Mouse (Mus musculus) forebrain, postnatal 0 days (tissue): ENCODE measurements around the gene Tmprss4. TPM values are rescaled to one million over a fixed set of nuclear protein-coding genes. Genes with fewer than 3 reads are reported as not detected.

Source experiments
- ATAC-seq: fragments of 200-750 bp; cut with Nextera tagmentation; 2 replicates; pipeline ENCODE4 v1.8.0; 2017; ENCODE audit warnings: mild to moderate bottlenecking, moderate library complexity
- DNase-seq: peaks from one replicate; pipeline ENCODE4 v3.0.0-alpha.2; 2015
- H3K27ac ChIP-seq: fragments of 300-500 bp; sonication (generic); 2 replicates; pipeline ENCODE4 v1.5.1; 2014; ENCODE audit warnings: low read depth, mild to moderate bottlenecking, antibody characterized with exemption, low read length, moderate library complexity, mixed read lengths
- H3K27me3 ChIP-seq: fragments of 300-500 bp; sonication (generic); 2 replicates; pipeline ENCODE4 v1.6.1; 2014; ENCODE audit warnings: mild to moderate bottlenecking, low read length, mixed read lengths; ENCODE audit not compliant: insufficient read depth
- H3K36me3 ChIP-seq: fragments of 300-500 bp; sonication (generic); 2 replicates; pipeline ENCODE4 v1.6.1; 2014; ENCODE audit warnings: mild to moderate bottlenecking, moderate library complexity; ENCODE audit not compliant: insufficient read depth
- H3K4me1 ChIP-seq: fragments of 300-500 bp; sonication (generic); 2 replicates; pipeline ENCODE4 v1.6.1; 2014; ENCODE audit warnings: antibody characterized with exemption; ENCODE audit not compliant: insufficient read depth
- H3K4me2 ChIP-seq: fragments of 300-500 bp; sonication (generic); 2 replicates; pipeline ENCODE4 v1.6.1; 2014; ENCODE audit warnings: low read depth, mild to moderate bottlenecking, moderate library complexity
- H3K4me3 ChIP-seq: fragments of 300-500 bp; sonication (generic); 2 replicates; pipeline ENCODE4 v1.5.1; 2014; ENCODE audit warnings: low read depth, low read length, mixed read lengths
- H3K9ac ChIP-seq: fragments of 300-500 bp; sonication (generic); 2 replicates; pipeline ENCODE4 v1.6.1; 2014; ENCODE audit warnings: mild to moderate bottlenecking
- H3K9me3 ChIP-seq: fragments of 300-500 bp; sonication (generic); 2 replicates; pipeline ENCODE4 v1.6.1; 2016; ENCODE audit warnings: low read length
- CTCF ChIP-seq: sonication (generic); IDR thresholded peaks from 2 replicates; pipeline ENCODE4 v1.5.1; 2016; ENCODE audit warnings: antibody characterized with exemption, control low read depth, low read depth
- whole genome bisulfite sequencing: fragments of 180-500 bp; shearing (Covaris S2); extraction: QIAGEN DNeasy Blood & Tissue Kit; methylation state at CpG from one replicate; pipeline ENCODE4 v1.1.7; 2014; 5-methylcytosine and 5-hydroxymethylcytosine counted together
- polyA plus RNA-seq: library from polyadenylated mRNA; unstranded; fragments of >200 nt; fragmentation: Nextera tagmentation; extraction: Ambion mirVana; gene quantifications from 2 replicates; pipeline ENCODE4 v1.2.1, GENCODE M21; 2015
- total RNA-seq: library from RNA; depleted of rRNA; stranded (reverse); fragments of >200 nt; gene quantifications from 2 replicates; pipeline ENCODE4 v1.2.3, GENCODE M21; 2014

The Tmprss4 gene
- total and polyA plus RNA-seq, 2 experiments from 2014 or later = not detected

DNA sequence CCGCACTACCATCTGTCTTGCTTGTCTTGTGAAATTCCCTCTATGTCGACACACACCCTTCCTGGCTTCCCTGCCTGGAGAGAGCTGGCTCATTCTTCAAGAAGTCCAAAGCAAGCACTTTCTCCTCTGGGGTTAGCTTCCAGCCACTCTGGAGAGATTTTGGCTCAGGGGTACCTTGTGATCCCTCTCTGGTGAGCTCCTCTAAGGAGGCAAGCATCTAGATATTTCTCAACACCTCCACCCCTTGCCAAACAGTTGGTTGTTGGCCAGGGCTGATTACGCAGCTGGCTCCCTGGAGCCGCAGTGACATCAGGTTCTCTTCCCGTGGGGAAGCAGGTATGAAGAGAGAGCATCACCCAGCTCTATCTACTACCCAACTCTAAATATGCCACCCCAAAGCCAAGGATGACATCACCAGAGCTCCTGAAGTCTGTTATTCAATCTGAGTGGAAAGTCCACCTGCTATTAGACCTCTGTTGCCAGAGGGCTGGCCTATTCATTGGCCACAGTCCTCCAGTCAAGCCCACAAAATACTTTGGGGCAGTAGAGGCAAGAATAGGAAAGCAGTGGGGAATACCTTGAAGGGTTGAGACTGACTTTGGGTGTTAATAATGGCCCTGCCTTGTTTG is 2.5 kb downstream of the Tmprss4 start:
- no peak overlapping the region for H3K27ac ChIP-seq
- H3K9ac ChIP-seq = no peak overlapping the region
- no peaks in the 10 kb centered on the region for H3K36me3 ChIP-seq
- H3K4me1 ChIP-seq = no peaks in the 10 kb centered on the region
- no peak for TF ChIP-seq CTCF
- ATAC-seq = no peak
- WGBS = 87% methylated on average over 5 of the region's 5 CpGs
- no peaks in the 10 kb centered on the region for H3K27me3 ChIP-seq
- DNase-seq = no peak
- H3K9me3 ChIP-seq = no peaks in the 10 kb centered on the region
- no peak overlapping the region for H3K4me2 ChIP-seq
- H3K4me3 ChIP-seq = no peak overlapping the region

- no peak overlapping the region for H3K4me3 ChIP-seq
- no peak for TF ChIP-seq CTCF
- no peaks in the 10 kb centered on the region for H3K36me3 ChIP-seq
- H3K9ac ChIP-seq = no peak overlapping the region
- WGBS = 87% methylated on average over 5 of the region's 5 CpGs
- H3K9me3 ChIP-seq = no peaks in the 10 kb centered on the region
- no peak overlapping the region for H3K4me2 ChIP-seq
- ATAC-seq = no peak
- H3K4me1 ChIP-seq = no peaks in the 10 kb centered on the region
- H3K27me3 ChIP-seq = no peaks in the 10 kb centered on the region
- no peak for DNase-seq
- no peak overlapping the region for H3K27ac ChIP-seq
Measured at GRCm38 (mm10) chr9:45197549-45197948, 6.3 kb downstream of the Tmprss4 start.

- ATAC-seq (no peak), DNase-seq (no peak)
- Histone ChIP-seq H3K4me1 (no peaks in the 10 kb centered on the region), H3K4me3 (no peak overlapping the region), H3K27ac (no peak overlapping the region), H3K27me3 (no peaks in the 10 kb centered on the region), H3K9ac (no peak overlapping the region), H3K9me3 (no peaks in the 10 kb centered on the region), H3K4me2 (no peak overlapping the region), H3K36me3 (no peaks in the 10 kb centered on the region)
- 69% methylated on average over 8 of the region's 8 CpGs for WGBS
- TF ChIP-seq CTCF = no peak
Measured at GRCm38 (mm10) chr9:45196125-45196830, 7.6 kb downstream of the Tmprss4 start.

DNA sequence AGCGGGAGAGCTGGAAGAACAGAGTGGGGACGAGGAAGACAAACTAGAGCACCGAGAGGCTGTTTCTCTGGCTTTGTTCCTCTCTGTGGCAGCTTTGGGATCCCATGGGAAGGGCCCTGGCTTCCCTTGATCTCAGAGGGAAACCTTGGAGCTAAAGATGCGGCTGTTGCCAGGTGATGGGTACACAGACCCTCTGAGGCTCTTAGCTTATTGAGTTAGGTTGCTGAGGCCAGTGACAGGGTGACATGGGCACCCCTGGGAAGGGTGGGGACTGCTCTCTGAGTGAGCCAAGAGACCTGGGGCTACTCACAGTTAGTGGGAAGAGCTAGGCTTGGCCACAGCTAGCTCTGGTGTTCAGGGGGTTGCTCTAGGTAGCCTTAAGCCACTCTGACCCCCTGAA is 8.4 kb downstream of the Tmprss4 start:
- no peak for TF ChIP-seq CTCF

GRCm38 (mm10) chr9:45189661-45190174 is 14.2 kb downstream of the Tmprss4 start:
- no peak overlapping the region for H3K9ac ChIP-seq
- H3K4me1 ChIP-seq = no peaks in the 10 kb centered on the region
- no peaks in the 10 kb centered on the region for H3K36me3 ChIP-seq
- DNase-seq = no peak
- no peak for TF ChIP-seq CTCF
- 87% methylated on average over 4 of the region's 4 CpGs for WGBS
- H3K4me2 ChIP-seq = no peak overlapping the region
- no peak for ATAC-seq
- H3K4me3 ChIP-seq = no peak overlapping the region
- no peak overlapping the region for H3K27ac ChIP-seq
- H3K9me3 ChIP-seq = no peaks in the 10 kb centered on the region
- H3K27me3 ChIP-seq = no peaks in the 10 kb centered on the region

More for the DNA sequence above, 8.4 kb downstream of the Tmprss4 start:
- H3K4me3 ChIP-seq = no peak overlapping the region
- H3K9ac ChIP-seq = no peak overlapping the region
- no peaks in the 10 kb centered on the region for H3K9me3 ChIP-seq
- 70% methylated on average over 4 of the region's 4 CpGs for WGBS
- no peaks in the 10 kb centered on the region for H3K27me3 ChIP-seq
- no peak for DNase-seq
- H3K27ac ChIP-seq = no peak overlapping the region
- H3K4me2 ChIP-seq = no peak overlapping the region
- H3K4me1 ChIP-seq = no peaks in the 10 kb centered on the region
- no peak for ATAC-seq
- no peaks in the 10 kb centered on the region for H3K36me3 ChIP-seq

DNA sequence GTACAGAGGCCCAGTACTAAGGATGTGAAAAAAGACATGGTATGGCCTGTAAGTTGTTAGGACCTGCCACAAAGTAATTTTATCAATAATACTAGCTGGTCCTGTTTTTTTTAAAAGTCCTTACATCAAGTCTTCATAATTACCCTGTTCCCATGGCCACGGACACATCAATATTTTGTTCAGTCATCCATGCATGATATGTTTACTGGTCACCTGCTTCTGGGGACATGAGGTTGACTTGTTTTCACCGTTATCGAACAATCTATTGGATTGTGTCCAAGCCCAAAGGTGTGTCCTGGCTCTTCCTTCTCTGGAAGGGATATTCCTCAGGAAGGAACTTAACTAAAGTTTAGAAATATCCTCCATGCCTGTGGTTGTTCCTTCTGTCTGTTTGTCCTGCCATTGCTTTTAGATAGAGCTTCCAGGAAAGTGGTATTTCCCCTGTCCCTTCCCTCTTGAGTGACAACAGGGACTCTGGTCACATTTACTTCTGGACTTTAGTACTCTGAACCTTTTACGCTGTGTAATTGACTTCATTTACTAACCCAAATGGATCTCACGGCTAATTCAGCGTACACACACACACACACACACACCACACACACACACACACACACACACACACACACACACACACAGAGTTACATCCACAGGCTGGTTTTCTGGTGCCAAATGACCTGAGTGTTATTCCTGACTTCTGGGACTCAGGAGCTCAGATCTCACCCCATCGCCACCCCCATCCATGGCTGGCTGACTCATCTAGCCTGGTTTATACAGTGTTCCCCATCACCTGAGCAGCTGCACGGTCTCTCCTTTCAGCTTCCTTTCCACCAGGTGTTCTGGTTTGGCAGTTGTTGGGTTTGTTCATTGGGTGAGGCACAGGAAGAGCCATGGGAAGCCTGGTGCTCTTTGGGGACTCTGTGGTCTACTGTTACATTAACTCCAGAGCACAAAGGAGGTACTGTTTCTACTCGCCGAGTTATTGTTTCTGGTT is 15.0 kb downstream of the Tmprss4 start:
- DNase-seq (no peak), ATAC-seq (no peak)
- Histone ChIP-seq H3K4me1 (no peaks in the 10 kb centered on the region), H3K9me3 (no peaks in the 10 kb centered on the region), H3K4me3 (no peak overlapping the region), H3K9ac (no peak overlapping the region), H3K27ac (no peak overlapping the region), H3K27me3 (no peaks in the 10 kb centered on the region), H3K36me3 (no peaks in the 10 kb centered on the region), H3K4me2 (no peak overlapping the region)
- 87% methylated on average over 10 of the region's 10 CpGs for WGBS
- no peak for TF ChIP-seq CTCF
